Mouse (Mus musculus): Measurements from ENCODE around the gene Tpm4. TPM values are rescaled to one million over a fixed set of nuclear protein-coding genes. Genes with fewer than 3 reads are reported as not detected.

The Tpm4 gene
- polyA plus RNA-seq, 2 experiments: 49.0 to 69.2 TPM

DNA sequence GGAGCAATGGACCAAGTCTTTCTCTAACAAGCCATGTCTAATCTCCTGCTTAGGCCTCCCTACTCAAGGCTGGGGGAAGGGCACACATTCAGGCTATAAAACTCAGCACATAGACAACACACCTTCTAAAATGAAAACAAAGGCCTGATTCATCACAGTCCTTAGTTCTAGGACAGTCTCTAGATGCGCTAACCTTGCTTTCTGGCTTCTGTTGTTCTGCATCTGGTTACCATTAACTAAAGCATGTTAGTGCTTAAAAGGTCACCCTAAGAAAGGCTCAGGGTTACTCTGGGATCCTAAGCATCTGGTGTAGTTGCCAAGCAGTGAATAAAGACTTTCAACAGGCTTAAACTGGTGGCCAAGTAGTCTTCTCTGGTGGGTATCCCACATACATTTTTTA, 12.8 kb upstream of the Tpm4 start:
- 65% methylated on average over 1 of the region's 1 CpGs for WGBS (ENCODE audit: insufficient replicate concordance)

DNA sequence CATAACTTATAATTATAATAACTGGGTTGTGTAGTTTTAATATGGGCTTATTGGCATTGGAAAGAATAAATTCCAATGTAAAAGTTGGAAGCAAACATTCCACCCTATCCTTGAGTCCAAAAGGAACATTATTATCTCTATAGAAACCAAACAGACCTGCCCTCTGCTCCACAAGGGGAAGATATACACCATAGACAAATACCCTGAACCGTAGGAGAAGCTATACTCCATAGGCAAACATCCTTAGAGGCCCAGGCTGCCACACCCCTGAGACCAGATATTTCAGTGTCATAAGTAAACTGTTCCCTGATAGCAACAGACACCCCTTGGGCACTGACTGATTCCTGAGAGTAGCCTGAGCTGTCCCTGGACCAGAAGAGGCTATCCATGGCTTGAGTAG, 6.9 kb upstream of the Tpm4 start:
- no peak overlapping the region for H3K4me2 ChIP-seq (ENCODE audit: low read depth)
- TF ChIP-seq CTCF (IDR thresholded peaks at IDR 0.05; ENCODE audit: low read depth) (no peak), EP300 (IDR thresholded peaks at IDR 0.05; ENCODE audit: low read depth) (no peak)
- H3K4me3 ChIP-seq (ENCODE audit: insufficient read depth in 1 of 2, low read depth in 2 of 2, low read length in 2 of 2): no peak overlapping the region
- no peaks in the 10 kb centered on the region for H3K27me3 ChIP-seq (ENCODE audit: control insufficient read depth, insufficient read depth, low read length)
- peaks cover 0 to 4% of the 10 kb centered on the region in 2 experiments; a peak in 1 of 4 replicates for H3K4me1 ChIP-seq (replicated peaks; ENCODE audit: control insufficient read depth in 2 of 2, insufficient read depth in 2 of 2, low read length in 1 of 2)
- DNase-seq (ENCODE audit: low read depth in 3 of 3, low spot score in 3 of 3): no peak
- no peaks in the 10 kb centered on the region for H3K9me3 ChIP-seq (ENCODE audit: control insufficient read depth, low read length)
- WGBS (ENCODE audit: insufficient replicate concordance): 62% methylated on average over 1 of the region's 1 CpGs
- no peaks in the 10 kb centered on the region for H3K36me3 ChIP-seq (replicated peaks; ENCODE audit: control insufficient read depth, insufficient read depth, low read depth)
- H3K27ac ChIP-seq: no peak overlapping the region
- no peak for ATAC-seq (ENCODE audit: insufficient read depth)
- no peak overlapping the region for H3K9ac ChIP-seq (replicated peaks)

More for the DNA sequence above, 12.8 kb upstream of the Tpm4 start:
- H3K27ac ChIP-seq: no peak overlapping the region
- no peaks in the 10 kb centered on the region for H3K9me3 ChIP-seq (ENCODE audit: control insufficient read depth, low read length)
- TF ChIP-seq CTCF (IDR thresholded peaks at IDR 0.05; ENCODE audit: low read depth) (no peak), EP300 (IDR thresholded peaks at IDR 0.05; ENCODE audit: low read depth) (no peak)
- H3K4me3 ChIP-seq (ENCODE audit: insufficient read depth in 1 of 2, low read depth in 2 of 2, low read length in 2 of 2): no peak overlapping the region
- H3K4me2 ChIP-seq (ENCODE audit: low read depth): no peak overlapping the region
- H3K27me3 ChIP-seq (ENCODE audit: control insufficient read depth, insufficient read depth, low read length): no peaks in the 10 kb centered on the region
- H3K9ac ChIP-seq (replicated peaks): no peak overlapping the region
- no peak for ATAC-seq (ENCODE audit: insufficient read depth)
- H3K36me3 ChIP-seq (replicated peaks; ENCODE audit: control insufficient read depth, insufficient read depth, low read depth): no peaks in the 10 kb centered on the region
- DNase-seq (ENCODE audit: low read depth in 3 of 3, low spot score in 3 of 3): no peak
- no peaks in the 10 kb centered on the region for H3K4me1 ChIP-seq (replicated peaks; ENCODE audit: control insufficient read depth in 2 of 2, insufficient read depth in 2 of 2, low read length in 1 of 2)

DNA sequence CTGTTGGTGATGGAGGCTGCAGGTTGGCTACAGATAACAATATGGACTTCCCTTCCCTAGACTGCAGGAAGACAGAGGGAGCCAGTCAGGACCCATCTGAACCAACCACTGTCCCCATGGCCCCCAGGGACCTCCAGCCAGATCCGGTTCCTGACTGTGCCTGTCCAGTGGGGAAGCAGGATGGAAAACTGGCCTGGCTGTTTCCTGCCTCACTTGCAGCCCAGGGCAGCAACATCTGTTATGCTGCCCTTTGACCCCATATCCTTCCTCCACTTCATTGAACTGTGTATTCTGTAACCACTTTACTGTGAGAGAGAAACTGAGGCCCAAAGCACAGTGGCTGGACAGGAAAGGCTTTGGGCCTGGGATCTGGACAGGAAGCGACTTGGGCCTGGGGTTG, 3.5 kb upstream of the Tpm4 start:
- Histone ChIP-seq H3K4me2 (ENCODE audit: low read depth) (no peak overlapping the region), H3K36me3 (replicated peaks; ENCODE audit: control insufficient read depth, insufficient read depth, low read depth) (no peaks in the 10 kb centered on the region), H3K27ac (no peak overlapping the region), H3K27me3 (ENCODE audit: control insufficient read depth, insufficient read depth, low read length) (peaks cover 22% of the 10 kb centered on the region), H3K4me3 (ENCODE audit: insufficient read depth in 1 of 2, low read depth in 2 of 2, low read length in 2 of 2) (no peak overlapping the region), H3K4me1 (replicated peaks; ENCODE audit: control insufficient read depth in 2 of 2, insufficient read depth in 2 of 2, low read length in 1 of 2) (peaks cover 0 to 6% of the 10 kb centered on the region in 2 experiments; a peak in 2 of 4 replicates), H3K9ac (replicated peaks) (no peak overlapping the region), H3K9me3 (ENCODE audit: control insufficient read depth, low read length) (no peaks in the 10 kb centered on the region)
- peak; percentile 34; the same call in 1 of the 2 replicates for ATAC-seq (ENCODE audit: insufficient read depth)
- TF ChIP-seq EP300 (IDR thresholded peaks at IDR 0.05; ENCODE audit: low read depth) (no peak), CTCF (IDR thresholded peaks at IDR 0.05; ENCODE audit: low read depth) (no peak)
- WGBS (ENCODE audit: insufficient replicate concordance): 46% methylated on average over 2 of the region's 2 CpGs
- DNase-seq (ENCODE audit: low read depth in 3 of 3, low spot score in 3 of 3): no peak

DNA sequence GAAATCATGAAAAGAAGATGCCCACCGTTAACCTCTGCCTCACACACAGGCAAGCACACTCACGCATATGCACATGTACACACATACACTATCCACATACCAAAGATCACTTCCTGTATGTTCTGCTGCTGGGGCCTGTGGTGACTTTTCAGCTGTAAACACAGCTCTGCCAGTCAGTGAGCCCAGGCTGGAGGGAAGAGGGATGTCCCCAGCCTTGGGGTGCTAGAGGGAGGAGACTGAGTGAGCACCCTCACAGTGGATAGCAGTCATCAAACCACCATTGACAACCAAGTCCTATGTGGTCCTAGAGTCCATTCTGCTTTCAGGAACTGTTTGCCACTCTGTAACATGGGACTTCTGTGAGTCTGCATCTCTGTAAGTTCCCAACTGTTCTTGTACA, 2.9 kb upstream of the Tpm4 start:
- H3K4me1 ChIP-seq (replicated peaks; ENCODE audit: control insufficient read depth in 2 of 2, insufficient read depth in 2 of 2, low read length in 1 of 2): peaks cover 0 to 11% of the 10 kb centered on the region in 2 experiments; a peak in 2 of 4 replicates
- H3K27me3 ChIP-seq (ENCODE audit: control insufficient read depth, insufficient read depth, low read length): peaks cover 24% of the 10 kb centered on the region
- WGBS (ENCODE audit: insufficient replicate concordance): 46% methylated on average over 2 of the region's 2 CpGs
- no peak for ATAC-seq (ENCODE audit: insufficient read depth)
- H3K9ac ChIP-seq (replicated peaks): no peak overlapping the region
- no peaks in the 10 kb centered on the region for H3K9me3 ChIP-seq (ENCODE audit: control insufficient read depth, low read length)
- H3K27ac ChIP-seq: no peak overlapping the region
- TF ChIP-seq CTCF (IDR thresholded peaks at IDR 0.05; ENCODE audit: low read depth) (no peak), EP300 (IDR thresholded peaks at IDR 0.05; ENCODE audit: low read depth) (no peak)
- no peak overlapping the region for H3K4me3 ChIP-seq (ENCODE audit: insufficient read depth in 1 of 2, low read depth in 2 of 2, low read length in 2 of 2)
- H3K4me2 ChIP-seq (ENCODE audit: low read depth): no peak overlapping the region
- no peak for DNase-seq (ENCODE audit: low read depth in 3 of 3, low spot score in 3 of 3)
- H3K36me3 ChIP-seq (replicated peaks; ENCODE audit: control insufficient read depth, insufficient read depth, low read depth): no peaks in the 10 kb centered on the region

DNA sequence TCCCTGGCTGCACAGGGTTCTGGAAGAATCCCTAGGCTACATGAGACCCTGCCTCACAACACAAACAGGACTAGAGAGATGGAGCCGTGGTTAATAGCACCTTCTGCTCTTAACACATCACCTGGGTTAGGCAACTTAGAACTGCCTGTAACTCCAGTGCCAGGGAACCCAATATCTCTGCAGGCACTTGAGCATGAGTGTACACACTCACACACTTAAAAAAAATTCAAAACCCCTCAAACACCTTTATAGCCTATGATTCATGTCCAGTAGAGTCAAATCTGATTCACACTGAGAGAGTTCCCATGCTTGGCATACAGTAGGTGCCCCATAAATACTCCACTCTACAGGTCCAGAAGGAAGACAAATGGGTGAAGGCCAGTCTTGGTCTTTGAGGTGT, 2.4 kb upstream of the Tpm4 start:
- Histone ChIP-seq H3K9me3 (ENCODE audit: control insufficient read depth, low read length) (no peaks in the 10 kb centered on the region), H3K4me1 (replicated peaks; ENCODE audit: control insufficient read depth in 2 of 2, insufficient read depth in 2 of 2, low read length in 1 of 2) (peaks cover 0 to 14% of the 10 kb centered on the region in 2 experiments; a peak in 3 of 4 replicates), H3K27me3 (ENCODE audit: control insufficient read depth, insufficient read depth, low read length) (peaks cover 24% of the 10 kb centered on the region), H3K36me3 (replicated peaks; ENCODE audit: control insufficient read depth, insufficient read depth, low read depth) (no peaks in the 10 kb centered on the region), H3K9ac (replicated peaks) (no peak overlapping the region), H3K4me3 (ENCODE audit: insufficient read depth in 1 of 2, low read depth in 2 of 2, low read length in 2 of 2) (no peak overlapping the region), H3K27ac (no peak overlapping the region), H3K4me2 (ENCODE audit: low read depth) (no peak overlapping the region)
- DNase-seq (ENCODE audit: low read depth in 3 of 3, low spot score in 3 of 3): no peak
- 33% methylated on average over 1 of the region's 1 CpGs for WGBS (ENCODE audit: insufficient replicate concordance)
- no peak for ATAC-seq (ENCODE audit: insufficient read depth)
- TF ChIP-seq CTCF (IDR thresholded peaks at IDR 0.05; ENCODE audit: low read depth): no peak
- no peak for TF ChIP-seq EP300 (IDR thresholded peaks at IDR 0.05; ENCODE audit: low read depth)
